Mouse (Mus musculus) liver, embryonic 15.5 days (tissue): ENCODE measurements around the gene Arsb. TPM values are rescaled to one million over a fixed set of nuclear protein-coding genes. Genes with fewer than 3 reads are reported as not detected.

Experiments used
- ATAC-seq: fragments of 200-750 bp; cut with Nextera tagmentation; 2 replicates; pipeline ENCODE4 v1.8.0; 2017; ENCODE audit warnings: moderate number of reproducible peaks, mild to moderate bottlenecking, moderate library complexity; ENCODE audit not compliant: insufficient read depth
- H3K27ac ChIP-seq: fragments of 300-500 bp; sonication (generic); replicated peaks from 2 replicates; pipeline ENCODE4 v1.5.1; 2015; ENCODE audit warnings: mild to moderate bottlenecking, inconsistent platforms
- H3K27me3 ChIP-seq: fragments of 300-500 bp; sonication (generic); 2 replicates; pipeline ENCODE4 v1.6.1; 2015; ENCODE audit warnings: mild to moderate bottlenecking, inconsistent platforms
- H3K36me3 ChIP-seq: fragments of 300-500 bp; sonication (generic); replicated peaks from 2 replicates; pipeline ENCODE4 v1.6.1; 2015; ENCODE audit warnings: moderate library complexity, mild to moderate bottlenecking, inconsistent platforms
- H3K4me1 ChIP-seq: fragments of 300-500 bp; sonication (generic); replicated peaks from 2 replicates; pipeline ENCODE4 v1.6.1; 2015; ENCODE audit warnings: inconsistent platforms
- H3K4me2 ChIP-seq: fragments of 300-500 bp; sonication (generic); 2 replicates; pipeline ENCODE4 v1.6.1; 2015; ENCODE audit warnings: moderate library complexity, mild to moderate bottlenecking, inconsistent platforms
- H3K4me3 ChIP-seq: fragments of 300-500 bp; sonication (generic); replicated peaks from 2 replicates; pipeline ENCODE4 v1.5.1; 2015; ENCODE audit warnings: mild to moderate bottlenecking, inconsistent platforms
- H3K9ac ChIP-seq: fragments of 300-500 bp; sonication (generic); 2 replicates; pipeline ENCODE4 v1.6.1; 2015; ENCODE audit warnings: moderate library complexity, mild to moderate bottlenecking, inconsistent platforms
- H3K9me3 ChIP-seq: fragments of 300-500 bp; sonication (generic); replicated peaks from 2 replicates; pipeline ENCODE4 v1.6.1; 2016; ENCODE audit warnings: inconsistent platforms
- WGBS: fragments of 180-500 bp; shearing (Covaris S2); methylation state at CpG from one replicate; pipeline ENCODE4 v1.1.7; 2015; ENCODE audit warnings: mixed read lengths; ENCODE audit not compliant: insufficient replicate concordance; 5-methylcytosine and 5-hydroxymethylcytosine counted together
- polyA plus RNA-seq: library from polyadenylated mRNA; unstranded; fragments of >200 nt; fragmentation: Nextera tagmentation; extraction: Ambion mirVana; gene quantifications from 2 replicates; pipeline ENCODE4 v1.2.1, GENCODE M21; 2015

Arsb gene
- 4.1 TPM in 2 replicates for polyA plus RNA-seq

GRCm38 (mm10) chr13:93771588-93772278 lies at the start of gene Arsb:
Gene Arsb (plus strand): TSS chr13:93771630.
- no peaks in the 10 kb centered on the region for H3K9me3 ChIP-seq
- under 1% methylated on average over 66 of the region's 66 CpGs for WGBS

GRCm38 (mm10) chr13:93721916-93722315 lies 49.5 kb upstream of the Arsb start:
- Histone ChIP-seq H3K27ac (no peak overlapping the region), H3K27me3 (no peaks in the 10 kb centered on the region), H3K9me3 (no peaks in the 10 kb centered on the region), H3K9ac (no peak overlapping the region), H3K36me3 (no peaks in the 10 kb centered on the region), H3K4me1 (no peaks in the 10 kb centered on the region), H3K4me2 (no peak overlapping the region), H3K4me3 (no peak overlapping the region)
- ATAC-seq: no peak
- 70% methylated on average over 4 of the region's 4 CpGs for WGBS

More at GRCm38 (mm10) chr13:93771588-93772278, at the start of gene Arsb:
- Histone ChIP-seq H3K4me2 (peak within 1 kb of the TSS; percentile 92), H3K4me3 (peak within 1 kb of the TSS; percentile 64), H3K4me1 (peaks cover 11% of the 10 kb centered on the region; the same call in 1 of the 2 replicates), H3K9ac (peak within 1 kb of the TSS; percentile 53), H3K36me3 (no peaks in the 10 kb centered on the region), H3K27ac (peak within 1 kb of the TSS; percentile 69), H3K27me3 (peaks cover 27% of the 10 kb centered on the region)
- peak; percentile 89 for ATAC-seq

GRCm38 (mm10) chr13:93723455-93723854 lies 48.0 kb upstream of the Arsb start:
- H3K27ac ChIP-seq: no peak overlapping the region
- H3K27me3 ChIP-seq: no peaks in the 10 kb centered on the region
- no peak overlapping the region for H3K4me3 ChIP-seq
- no peak overlapping the region for H3K4me2 ChIP-seq
- WGBS: 61% methylated on average over 3 of the region's 3 CpGs
- ATAC-seq: no peak
- H3K4me1 ChIP-seq: no peaks in the 10 kb centered on the region
- H3K36me3 ChIP-seq: no peaks in the 10 kb centered on the region
- H3K9me3 ChIP-seq: no peaks in the 10 kb centered on the region
- H3K9ac ChIP-seq: no peak overlapping the region

GRCm38 (mm10) chr13:93724206-93724605 lies 47.2 kb upstream of the Arsb start:
- ATAC-seq: no peak
- no peak overlapping the region for H3K4me3 ChIP-seq
- H3K9me3 ChIP-seq: no peaks in the 10 kb centered on the region
- WGBS: 12% methylated on average over 2 of the region's 2 CpGs
- no peak overlapping the region for H3K4me2 ChIP-seq
- no peaks in the 10 kb centered on the region for H3K36me3 ChIP-seq
- H3K4me1 ChIP-seq: no peaks in the 10 kb centered on the region
- H3K27me3 ChIP-seq: no peaks in the 10 kb centered on the region
- H3K9ac ChIP-seq: no peak overlapping the region
- H3K27ac ChIP-seq: no peak overlapping the region

- ATAC-seq: no peak
- H3K36me3 ChIP-seq: no peaks in the 10 kb centered on the region
- no peaks in the 10 kb centered on the region for H3K4me1 ChIP-seq
- H3K9me3 ChIP-seq: no peaks in the 10 kb centered on the region
- 60% methylated on average over 5 of the region's 5 CpGs for WGBS
- H3K4me2 ChIP-seq: no peak overlapping the region
- no peak overlapping the region for H3K27ac ChIP-seq
- H3K4me3 ChIP-seq: no peak overlapping the region
- no peaks in the 10 kb centered on the region for H3K27me3 ChIP-seq
- H3K9ac ChIP-seq: no peak overlapping the region
These were observed 36.2 kb upstream of the Arsb start for GRCm38 (mm10) chr13:93735131-93735636.

GRCm38 (mm10) chr13:93744118-93744517 lies 27.3 kb upstream of the Arsb start:
- Histone ChIP-seq H3K9ac (no peak overlapping the region), H3K4me2 (no peak overlapping the region), H3K4me1 (no peaks in the 10 kb centered on the region), H3K36me3 (no peaks in the 10 kb centered on the region), H3K4me3 (no peak overlapping the region), H3K27me3 (no peaks in the 10 kb centered on the region), H3K27ac (no peak overlapping the region), H3K9me3 (no peaks in the 10 kb centered on the region)
- no peak for ATAC-seq
- 60% methylated on average over 8 of the region's 8 CpGs for WGBS

- no peaks in the 10 kb centered on the region for H3K4me1 ChIP-seq
- no peak overlapping the region for H3K27ac ChIP-seq
- no peaks in the 10 kb centered on the region for H3K36me3 ChIP-seq
- 65% methylated on average over 14 of the region's 14 CpGs for WGBS
- no peak overlapping the region for H3K4me3 ChIP-seq
- no peak overlapping the region for H3K9ac ChIP-seq
- no peak for ATAC-seq
- no peak overlapping the region for H3K4me2 ChIP-seq
- no peaks in the 10 kb centered on the region for H3K9me3 ChIP-seq
- no peaks in the 10 kb centered on the region for H3K27me3 ChIP-seq
These were observed 18.6 kb upstream of the Arsb start for GRCm38 (mm10) chr13:93752597-93753400.

GRCm38 (mm10) chr13:93755084-93755483 lies 16.3 kb upstream of the Arsb start:
- Histone ChIP-seq H3K4me1 (no peaks in the 10 kb centered on the region), H3K27ac (no peak overlapping the region), H3K4me3 (no peak overlapping the region), H3K36me3 (no peaks in the 10 kb centered on the region), H3K9ac (no peak overlapping the region), H3K4me2 (no peak overlapping the region), H3K9me3 (no peaks in the 10 kb centered on the region), H3K27me3 (no peaks in the 10 kb centered on the region)
- ATAC-seq: no peak
- WGBS: 25% methylated on average over 4 of the region's 4 CpGs

GRCm38 (mm10) chr13:93756674-93757073 lies 14.8 kb upstream of the Arsb start:
- ATAC-seq: no peak
- Histone ChIP-seq H3K4me1 (no peaks in the 10 kb centered on the region), H3K27me3 (no peaks in the 10 kb centered on the region), H3K4me3 (no peak overlapping the region), H3K9ac (no peak overlapping the region), H3K27ac (no peak overlapping the region), H3K36me3 (no peaks in the 10 kb centered on the region), H3K9me3 (no peaks in the 10 kb centered on the region), H3K4me2 (no peak overlapping the region)
- 69% methylated on average over 7 of the region's 7 CpGs for WGBS

GRCm38 (mm10) chr13:93757514-93757913 lies 13.9 kb upstream of the Arsb start:
- no peaks in the 10 kb centered on the region for H3K9me3 ChIP-seq
- no peak for ATAC-seq
- H3K4me2 ChIP-seq: no peak overlapping the region
- no peak overlapping the region for H3K9ac ChIP-seq
- 45% methylated on average over 6 of the region's 6 CpGs for WGBS
- no peaks in the 10 kb centered on the region for H3K4me1 ChIP-seq
- no peaks in the 10 kb centered on the region for H3K36me3 ChIP-seq
- H3K4me3 ChIP-seq: no peak overlapping the region
- H3K27ac ChIP-seq: no peak overlapping the region
- no peaks in the 10 kb centered on the region for H3K27me3 ChIP-seq

- WGBS: 36% methylated on average over 14 of the region's 14 CpGs
- H3K4me3 ChIP-seq: no peak overlapping the region
These were observed 13.1 kb upstream of the Arsb start for GRCm38 (mm10) chr13:93758149-93758898.

More at GRCm38 (mm10) chr13:93758149-93758898, 13.1 kb upstream of the Arsb start:
- Histone ChIP-seq H3K9me3 (no peaks in the 10 kb centered on the region), H3K36me3 (no peaks in the 10 kb centered on the region), H3K4me1 (no peaks in the 10 kb centered on the region), H3K9ac (no peak overlapping the region), H3K27me3 (no peaks in the 10 kb centered on the region), H3K27ac (no peak overlapping the region), H3K4me2 (no peak overlapping the region)
- ATAC-seq: no peak
